Mouse (Mus musculus) bone marrow, adult 2 months (tissue): Measurements from ENCODE around the gene Samd14.

Experiments
- CTCF ChIP-seq: fragments of 200-500 bp; IDR thresholded peaks from 2 replicates; pipeline ENCODE4 v1.5.1; 2011; ENCODE audit warnings: low read length, control low read depth; ENCODE audit not compliant: control insufficient read depth, insufficient read depth
- POLR2A ChIP-seq: fragments of 200-500 bp; IDR thresholded peaks from 2 replicates; pipeline ENCODE4 v1.6.1; 2011; ENCODE audit warnings: low read depth, mild to moderate bottlenecking, control low read depth, low read length, borderline replicate concordance; ENCODE audit not compliant: control insufficient read depth

DNA sequence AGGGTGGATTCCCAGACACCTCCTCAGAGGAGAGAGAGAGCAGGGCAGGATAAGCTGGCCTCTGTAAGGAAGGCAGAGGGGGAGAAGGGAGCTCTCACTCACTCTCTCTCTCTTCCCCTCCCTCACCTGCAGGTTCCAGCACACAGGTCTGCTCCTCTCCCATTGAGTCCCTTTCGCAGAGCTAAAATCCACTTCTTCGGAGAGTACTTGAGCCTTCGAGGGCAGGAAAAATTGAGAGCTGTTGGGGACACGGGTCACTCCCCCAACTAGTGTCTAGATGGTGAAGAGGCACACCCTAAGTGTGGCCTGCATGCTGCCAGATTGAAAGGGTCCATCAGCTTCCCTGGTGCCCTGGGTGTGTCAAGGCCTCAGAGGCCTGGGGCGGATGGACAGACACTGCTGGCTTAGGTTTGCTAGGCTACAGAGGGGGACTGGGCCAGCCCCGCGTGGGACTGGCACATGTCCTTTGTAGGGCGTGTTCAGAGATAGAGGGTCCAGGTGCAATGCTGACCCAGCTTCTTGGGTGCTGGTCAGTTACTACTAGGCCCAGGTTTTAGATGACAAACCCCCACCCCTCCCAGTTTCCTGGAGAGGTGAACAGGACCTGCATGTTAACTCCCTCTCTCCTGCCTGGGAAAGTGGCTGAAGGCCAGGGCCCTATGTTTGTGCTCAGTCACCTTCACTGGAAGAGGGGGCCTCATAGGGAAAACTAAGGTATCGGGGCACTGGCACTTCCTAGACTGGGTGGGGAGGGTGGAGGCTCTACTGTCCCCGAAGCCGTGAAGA lies 15.7 kb downstream of the Samd14 start:
- TF ChIP-seq CTCF (no peak), POLR2A (no peak)
